Mouse (Mus musculus) ovary, adult 10 weeks (tissue): ENCODE data around the gene Ccdc160. TPM values are rescaled to one million over a fixed set of nuclear protein-coding genes. Genes with fewer than 3 reads are reported as not detected.

Experiments used
- polyA plus RNA-seq: library from polyadenylated mRNA; stranded (reverse); fragments of 350-450 nt; fragmentation: Illumina TruSeq; extraction: RNeasy Lipid Tissue Mini Kit (QIAGEN cat#74804); gene quantifications from one replicate; pipeline ENCODE4 v1.2.3, GENCODE M21; 2014

Ccdc160 gene
- 16.1 TPM for polyA plus RNA-seq

DNA sequence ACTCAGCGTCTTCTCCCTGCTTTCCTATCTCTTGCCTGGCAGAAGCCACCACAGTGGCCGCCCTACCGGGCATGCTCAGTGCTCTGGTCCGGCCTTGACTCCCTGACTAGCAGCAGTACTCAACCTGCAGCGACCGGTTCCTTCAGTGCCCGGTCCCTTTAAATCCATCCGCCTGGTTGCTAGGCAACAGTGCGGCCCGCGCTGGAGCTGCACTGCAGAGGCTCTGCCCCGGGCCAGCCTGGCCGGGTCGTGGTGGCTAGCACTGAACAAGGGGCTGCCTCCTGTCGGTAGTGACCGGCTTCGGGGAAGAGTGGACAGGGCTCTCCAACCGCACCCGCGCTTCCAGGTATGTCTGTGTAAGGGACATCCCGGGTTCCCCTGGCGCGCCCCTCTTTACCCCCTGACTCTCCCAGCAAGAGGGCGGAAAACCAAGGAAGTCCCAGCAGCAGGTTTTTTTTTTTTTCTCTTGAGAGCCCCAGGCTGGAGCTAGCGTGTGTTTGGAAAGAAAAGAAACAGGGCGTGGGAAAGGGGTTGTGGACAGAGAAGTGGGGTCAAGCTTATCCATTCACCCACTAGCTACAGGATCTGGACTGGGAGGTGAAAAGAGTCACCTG lies at the start of gene Ccdc160:
TSS of gene Ccdc160 (plus strand) at position 221 of the 614 bp plus-strand sequence.

Other genes starting within 250 kb of the Ccdc160 start
- 65.3 TPM for gene Gpc3, start 177.2 kb upstream of the Ccdc160 start, polyA plus RNA-seq
- gene Phf6, start 121.1 kb downstream of the Ccdc160 start, polyA plus RNA-seq, result 124 TPM
- 406 TPM for gene Hprt, start 196.9 kb downstream of the Ccdc160 start, polyA plus RNA-seq